Mouse (Mus musculus) gastrocnemius, postnatal 4 days (tissue): ENCODE measurements around the gene Agl. TPM values are rescaled to one million over a fixed set of nuclear protein-coding genes. Genes with fewer than 3 reads are reported as not detected.
"Not testable (repeated sequence)": the region's sequence is repeated elsewhere in the genome, so short reads cannot be mapped to it uniquely, and the experiment has no call there.

Experiments used
- DNase-seq, 2 experiments: peaks; one replicate each; pipeline ENCODE4 v3.0.0; 2021 to 2022; ENCODE audit warnings: low spot score in 2 of 2, mixed read lengths in 2 of 2
- total RNA-seq, 2 experiments: library from RNA; stranded (reverse); gene quantifications; 2 replicates each; pipeline ENCODE4 v1.2.3; 2021

The Agl gene
- total RNA-seq, 2 experiments from 2014 or later, result 272 to 307 TPM

GRCm38 (mm10) chr3:116816674-116817215 is 8.8 kb upstream of the Agl start:
- DNase-seq, result no peak

GRCm38 (mm10) chr3:116815916-116816315 is 8.0 kb upstream of the Agl start:
- DNase-seq, result no peak

GRCm38 (mm10) chr3:116815305-116815797 is 7.4 kb upstream of the Agl start:
- DNase-seq, result no peak

GRCm38 (mm10) chr3:116812946-116813345 is 5.0 kb upstream of the Agl start:
- DNase-seq, result no peak

- DNase-seq, result not testable (repeated sequence)
These were observed 2.4 kb upstream of the Agl start for GRCm38 (mm10) chr3:116810351-116810750.

- DNase-seq, result no peak
These were observed 1.3 kb upstream of the Agl start for GRCm38 (mm10) chr3:116809221-116809620.

- peak in 1 of 2 experiments; percentile 29 for DNase-seq
These were observed 696 bp upstream of the Agl start for GRCm38 (mm10) chr3:116808507-116809217.

GRCm38 (mm10) chr3:116805866-116806265 is 2.1 kb downstream of the Agl start:
- DNase-seq, result no peak

GRCm38 (mm10) chr3:116804746-116805285 is 3.1 kb downstream of the Agl start:
- no peak for DNase-seq

GRCm38 (mm10) chr3:116801755-116802154 is 6.2 kb downstream of the Agl start:
- DNase-seq, result no peak

- DNase-seq, result no peak
These were observed 9.0 kb downstream of the Agl start for GRCm38 (mm10) chr3:116798821-116799510.

- no peak for DNase-seq
These were observed 19.1 kb downstream of the Agl start for GRCm38 (mm10) chr3:116788851-116789250.

GRCm38 (mm10) chr3:116786543-116786942 is 21.4 kb downstream of the Agl start:
- DNase-seq, result no peak

- DNase-seq, result no peak
These were observed 22.1 kb downstream of the Agl start for GRCm38 (mm10) chr3:116785820-116786219.

GRCm38 (mm10) chr3:116784811-116785210 is 23.2 kb downstream of the Agl start:
- DNase-seq, result no peak

GRCm38 (mm10) chr3:116784290-116784689 is 23.7 kb downstream of the Agl start:
- DNase-seq, result no peak

GRCm38 (mm10) chr3:116776961-116777360 is 31.0 kb downstream of the Agl start:
- no peak for DNase-seq

GRCm38 (mm10) chr3:116773836-116774235 is 34.1 kb downstream of the Agl start:
- DNase-seq, result no peak

- no peak for DNase-seq
These were observed 36.4 kb downstream of the Agl start for GRCm38 (mm10) chr3:116771597-116771996.

GRCm38 (mm10) chr3:116766963-116767362 is 41.0 kb downstream of the Agl start:
- DNase-seq, result not testable (repeated sequence)

GRCm38 (mm10) chr3:116752818-116753217 is 55.1 kb downstream of the Agl start:
- no peak for DNase-seq
